Mouse (Mus musculus): Measurements from ENCODE around the gene Nek7.

GRCm38 (mm10) chr1:138517360-138518099 lies 102.4 kb downstream of the Nek7 start:
- TF ChIP-seq POLR2A (IDR thresholded peaks at IDR 0.05; ENCODE audit: borderline replicate concordance, insufficient read depth, low read length) (no peak), CTCF (IDR thresholded peaks at IDR 0.05; ENCODE audit: borderline replicate concordance, insufficient read depth, low read depth, low read length) (no peak)
